16 mouse cellular contexts compared by ENCODE assay signal in genomic region chr5:129545787-129546186, GRCm38 (mm10). TPM values are rescaled to one million over a fixed set of nuclear protein-coding genes. Genes with fewer than 3 reads are reported as not detected.
A peak's percentile ranks its signal among the peaks of the same experiment; 100 is the strongest.
DNase-seq lines count a peak whose midpoint lies in the region; ATAC-seq and TF ChIP-seq lines count a peak whose summit lies in the region.
"Had no signal": no experiment of that assay in that cellular context is flagged by ENCODE, and none has a peak within 500 bp of the region (broad histone marks: within the 10 kb centered on the region; RNA-seq: fewer than 3 reads in every experiment).

No protein-coding gene starts in this region.

- peak overlapping the region; percentile 37 for H3K27ac ChIP-seq in forebrain, postnatal 0 days (ENCODE audit: low read depth, low read length)
- H3K27ac ChIP-seq in forebrain, embryonic 12.5 days = no peak overlapping the region
- H3K27ac ChIP-seq: hindbrain, embryonic 14.5 days; liver, embryonic 14.5 days had no signal

- H3K4me2 ChIP-seq in forebrain, postnatal 0 days (ENCODE audit: low read depth) = no peak overlapping the region
- H3K4me2 ChIP-seq in forebrain, embryonic 12.5 days = no peak overlapping the region
- H3K4me2 ChIP-seq: hindbrain, embryonic 14.5 days had no signal

- peaks cover 65% of the 10 kb centered on the region for H3K36me3 ChIP-seq in forebrain, postnatal 0 days (ENCODE audit: insufficient read depth)
- H3K36me3 ChIP-seq in forebrain, embryonic 12.5 days (replicated peaks) = peaks cover 96% of the 10 kb centered on the region

- no peaks in the 10 kb centered on the region for H3K27me3 ChIP-seq in forebrain, postnatal 0 days (ENCODE audit: insufficient read depth, low read length)
- H3K27me3 ChIP-seq in forebrain, embryonic 12.5 days = no peaks in the 10 kb centered on the region
- H3K27me3 ChIP-seq: megakaryocyte, embryonic 14.5 days had no signal

- peak; percentile 90 for DNase-seq in forebrain, postnatal 0 days
- peak; percentile 65 to 81 for DNase-seq in layer of hippocampus, adult 18-20 months (ENCODE audit: low spot score in 2 of 2)
- no peak for DNase-seq in layer of hippocampus, adult 9-10 months (ENCODE audit: low spot score)
- peak; percentile 55 for DNase-seq in right cerebral cortex, adult 18-20 months
- no peak for DNase-seq in right cerebral cortex, postnatal 36 days (ENCODE audit: low spot score in 2 of 2)
- DNase-seq in telencephalon, adult 2 months (ENCODE audit: low read depth, low spot score) = peak; percentile 75
- no peak for DNase-seq in testis, postnatal 10 days (ENCODE audit: low spot score)
- DNase-seq: retina, postnatal 1 day; thymus, postnatal 14 days had no signal

- H3K9me3 ChIP-seq in forebrain, postnatal 0 days (ENCODE audit: low read length) = no peaks in the 10 kb centered on the region
- no peaks in the 10 kb centered on the region for H3K9me3 ChIP-seq in forebrain, embryonic 12.5 days
- H3K9me3 ChIP-seq: G1E; megakaryocyte, embryonic 14.5 days had no signal

- no peak overlapping the region for H3K4me3 ChIP-seq in forebrain, postnatal 0 days (ENCODE audit: low read depth, low read length)
- no peak overlapping the region for H3K4me3 ChIP-seq in forebrain, embryonic 12.5 days (replicated peaks)
- H3K4me3 ChIP-seq: megakaryocyte, embryonic 14.5 days had no signal

- no peaks in the 10 kb centered on the region for H3K4me1 ChIP-seq in forebrain, postnatal 0 days (ENCODE audit: insufficient read depth)
- no peaks in the 10 kb centered on the region for H3K4me1 ChIP-seq in forebrain, embryonic 12.5 days

- TF ChIP-seq CTCF in forebrain, postnatal 0 days (IDR thresholded peaks at IDR 0.05; ENCODE audit: low read depth) = no peak

- peak; percentile 75 for ATAC-seq in forebrain, postnatal 0 days
- no peak for ATAC-seq in forebrain, embryonic 12.5 days (ENCODE audit: low FRiP score)
- ATAC-seq: activated CD4-positive, CD25-positive, alpha-beta regulatory T cell, adult 4 months had no signal

- H3K9ac ChIP-seq in forebrain, postnatal 0 days = no peak overlapping the region
- no peak overlapping the region for H3K9ac ChIP-seq in forebrain, embryonic 12.5 days
- H3K9ac ChIP-seq: hindbrain, embryonic 14.5 days; liver, embryonic 14.5 days had no signal

- 54% methylated on average over 9 of the region's 9 CpGs for WGBS in forebrain, postnatal 0 days
- WGBS in forebrain, embryonic 12.5 days = 94% methylated on average over 9 of the region's 9 CpGs

RNA-seq across cellular contexts. Expression of gene Mmp17, which starts 38.2 kb away (rescaled TPM):
- 27.4 and 30.9 TPM in 2 replicates for total RNA-seq in forebrain, postnatal 0 days (2014; rRNA removed)
- polyA plus RNA-seq in forebrain, postnatal 0 days (2015; fragmentation: Nextera tagmentation; extraction: Ambion mirVana) = 11.9 and 13.9 TPM in 2 replicates
- 8.4 and 10.4 TPM in 2 replicates for polyA plus RNA-seq in forebrain, embryonic 12.5 days (2016; fragmentation: Nextera tagmentation; extraction: Ambion mirVana)
- total RNA-seq in layer of hippocampus, adult 18-20 months (2021) = 100 to 1,000 TPM; 123 to 130 TPM
- total RNA-seq: granulocyte monocyte progenitor cell, adult 5-6 weeks had no signal

RNA-seq across cellular contexts. Expression of gene Sfswap, which starts 44.8 kb away (rescaled TPM):
- 125 and 126 TPM in 2 replicates for total RNA-seq in forebrain, postnatal 0 days (2014; rRNA removed)
- polyA plus RNA-seq in forebrain, postnatal 0 days (2015; fragmentation: Nextera tagmentation; extraction: Ambion mirVana) = 42.1 and 46.7 TPM in 2 replicates
- 62.8 and 65.6 TPM in 2 replicates for polyA plus RNA-seq in forebrain, embryonic 12.5 days (2016; fragmentation: Nextera tagmentation; extraction: Ambion mirVana)
- 100 to 1,000 TPM; 102 to 119 TPM for total RNA-seq in layer of hippocampus, adult 18-20 months (2021)

Comparison
In these comparisons a context has a peak if more than half of its experiments do, and no peak if none do; other contexts are left out.
1. DNase-seq: peak in forebrain, postnatal 0 days (single experiment), layer of hippocampus, adult 18-20 months (2 of 2), right cerebral cortex, adult 18-20 months (single experiment) and telencephalon, adult 2 months (single experiment); none in layer of hippocampus, adult 9-10 months (single experiment), right cerebral cortex, postnatal 36 days (0 of 2) and testis, postnatal 10 days (single experiment).